Mouse (Mus musculus): Measurements from ENCODE around the gene Tbxa2r.

Gene Tbxa2r

GRCm38 (mm10) chr10:81299585-81300351 is 28.8 kb upstream of the Tbxa2r start:
- in situ Hi-C loops (cut with MseI, MboI): no loop called here

GRCm38 (mm10) chr10:81300352-81300907 is 28.1 kb upstream of the Tbxa2r start:
- in situ Hi-C loops (cut with MseI, MboI): no loop called here

DNA sequence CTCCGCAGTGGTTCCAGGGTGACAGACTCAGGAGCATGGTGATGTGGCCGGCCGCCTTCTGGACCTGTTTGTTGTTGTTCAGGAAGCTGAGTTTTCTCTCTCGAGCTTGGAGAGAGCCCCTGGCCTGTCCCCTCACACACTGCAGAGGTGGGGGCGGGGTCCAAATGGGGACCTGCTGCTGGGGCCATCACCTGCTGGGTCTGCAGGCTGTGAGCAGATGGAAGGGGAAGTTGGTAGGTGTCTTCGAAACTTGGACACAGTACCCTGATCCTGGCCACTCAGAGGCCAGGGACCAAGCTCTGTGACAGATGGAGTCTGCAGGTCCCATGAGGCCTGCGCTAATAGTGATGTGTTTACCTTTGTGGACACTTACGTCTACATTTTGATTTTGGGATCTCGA is 27.2 kb upstream of the Tbxa2r start:
- in situ Hi-C loops (cut with MseI, MboI): no loop called here

DNA sequence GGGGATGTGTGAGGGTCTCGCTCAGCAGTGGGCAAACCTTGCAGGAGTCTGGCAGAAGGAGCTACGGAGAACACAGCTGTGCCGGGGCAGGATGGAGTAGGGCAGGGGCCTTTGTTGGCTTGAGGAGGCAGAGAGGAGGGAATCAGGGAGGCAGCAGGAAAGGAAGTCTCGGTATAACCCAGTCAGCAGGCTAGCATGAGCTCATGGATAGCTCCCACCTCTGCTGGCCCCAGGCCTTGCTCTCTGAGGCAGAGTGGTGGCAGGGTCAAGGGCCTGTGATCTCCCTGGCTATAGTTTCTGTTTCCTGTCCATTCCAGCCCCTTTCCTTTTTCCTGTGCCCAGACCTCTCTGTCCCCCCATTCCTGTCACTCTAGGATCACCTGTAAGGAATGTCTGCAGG is 26.2 kb upstream of the Tbxa2r start:
- in situ Hi-C loops (cut with MseI, MboI): no loop called here

GRCm38 (mm10) chr10:81302781-81303218 is 25.7 kb upstream of the Tbxa2r start:
- in situ Hi-C loops (cut with MseI, MboI): no loop called here

GRCm38 (mm10) chr10:81303258-81303657 is 25.3 kb upstream of the Tbxa2r start:
- in situ Hi-C loops (cut with MseI, MboI): no loop called here

DNA sequence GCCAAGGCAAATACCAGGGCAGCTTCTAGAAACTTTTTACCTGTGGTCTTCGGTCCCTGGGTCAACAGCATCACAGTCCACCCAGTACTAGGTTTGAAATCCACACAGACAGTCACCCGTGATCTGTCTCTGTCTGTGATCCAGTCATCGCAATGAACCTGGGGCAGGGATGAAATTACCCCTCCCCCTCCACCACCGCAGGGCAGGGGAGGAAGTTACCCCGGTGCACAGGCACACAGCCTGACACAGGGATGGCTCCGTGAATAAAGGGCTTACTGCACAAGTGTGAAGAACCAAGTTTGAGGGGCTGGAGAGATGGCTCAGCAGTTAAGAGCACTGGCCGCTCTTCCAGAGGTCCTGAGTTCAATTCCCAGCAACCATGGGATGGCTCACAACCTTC is 24.8 kb upstream of the Tbxa2r start:
- in situ Hi-C loops (cut with MseI, MboI): no loop called here

DNA sequence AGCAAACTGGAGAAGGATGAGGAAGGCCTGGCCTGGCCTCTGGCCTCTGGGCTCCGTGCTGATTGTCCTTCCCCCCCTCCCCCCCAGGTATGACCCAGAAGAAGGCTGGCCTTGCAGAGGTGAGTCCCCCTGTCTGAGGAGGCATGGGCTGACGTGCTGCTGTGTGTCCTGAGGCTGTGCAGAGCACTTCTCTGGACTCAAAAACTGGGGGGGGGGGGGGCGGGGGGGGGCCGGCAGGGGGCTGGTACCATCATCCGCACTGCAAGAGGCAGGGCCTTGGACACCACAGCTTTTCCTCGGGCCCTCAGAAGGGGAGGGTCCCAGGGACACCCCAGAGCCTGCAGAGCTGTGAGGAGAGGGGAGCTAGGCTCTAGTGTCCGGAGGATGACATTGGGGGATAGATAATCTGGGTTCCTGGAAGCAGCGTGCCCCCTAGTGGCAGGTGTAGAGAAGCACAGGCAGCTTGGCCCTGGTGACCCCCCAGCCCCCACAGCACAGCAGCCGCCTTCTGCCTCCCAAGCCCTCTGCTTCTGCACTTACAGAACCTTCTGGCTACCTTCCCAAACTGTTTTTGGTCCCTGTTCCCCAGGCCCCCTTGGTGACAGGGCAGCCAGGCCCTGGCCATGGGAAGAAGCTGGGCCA is 23.8 kb upstream of the Tbxa2r start:
- in situ Hi-C loops (cut with MseI, MboI): no loop called here

GRCm38 (mm10) chr10:81305663-81306062 is 22.9 kb upstream of the Tbxa2r start:
- in situ Hi-C loops (cut with MseI, MboI): no loop called here

DNA sequence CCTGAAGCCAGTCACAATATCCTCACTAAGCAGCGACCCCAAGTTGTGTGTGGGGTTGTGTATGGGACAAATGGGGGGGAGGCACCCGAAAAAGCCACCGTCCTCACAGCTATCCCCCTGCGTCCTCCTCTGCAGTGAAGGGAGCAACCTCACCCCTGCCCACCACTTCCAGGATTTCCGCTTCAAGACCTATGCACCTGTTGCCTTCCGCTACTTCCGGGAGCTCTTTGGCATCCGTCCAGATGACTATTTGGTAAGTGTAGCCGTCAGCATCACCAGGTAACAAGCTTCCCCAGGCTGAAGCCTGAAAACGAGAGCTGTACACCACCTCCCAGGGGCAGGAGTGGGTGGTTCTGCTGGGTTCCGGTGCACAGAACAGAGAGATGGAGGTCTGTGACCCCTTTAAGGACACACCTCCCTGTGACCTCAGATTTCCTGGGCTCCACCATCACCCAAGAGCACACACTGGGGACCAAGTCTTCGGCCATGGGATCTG is 22.3 kb upstream of the Tbxa2r start:
- in situ Hi-C loops (cut with MseI, MboI): no loop called here

GRCm38 (mm10) chr10:81306837-81307682 is 21.5 kb upstream of the Tbxa2r start:
- in situ Hi-C loops (cut with MseI, MboI): no loop called here

- in situ Hi-C loops (cut with MseI, MboI): no loop called here
These were observed 19.0 kb upstream of the Tbxa2r start for GRCm38 (mm10) chr10:81309571-81309970.

DNA sequence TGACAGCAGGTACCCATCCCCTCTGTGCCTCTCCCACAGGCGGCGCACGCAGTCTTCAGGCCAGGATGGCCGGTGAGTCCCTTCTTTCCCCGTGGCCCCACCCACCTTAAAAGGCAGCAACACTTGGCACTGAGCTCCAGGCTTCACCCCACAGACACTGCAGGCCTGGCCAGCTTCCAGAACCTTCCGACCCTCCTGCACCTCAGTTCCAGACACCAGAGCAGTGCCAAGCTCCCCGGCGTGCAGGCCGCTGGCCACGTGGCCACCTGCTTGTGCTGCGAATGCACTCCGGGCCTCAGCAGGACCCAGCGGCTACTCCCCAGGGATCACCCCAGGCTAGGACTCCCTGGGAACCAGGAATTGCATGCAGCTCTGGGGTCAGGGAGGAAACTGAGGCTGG is 14.9 kb upstream of the Tbxa2r start:
- in situ Hi-C loops (cut with MseI, MboI): no loop called here

GRCm38 (mm10) chr10:81314201-81314600 is 14.3 kb upstream of the Tbxa2r start:
- in situ Hi-C loops (cut with MseI, MboI): no loop called here

DNA sequence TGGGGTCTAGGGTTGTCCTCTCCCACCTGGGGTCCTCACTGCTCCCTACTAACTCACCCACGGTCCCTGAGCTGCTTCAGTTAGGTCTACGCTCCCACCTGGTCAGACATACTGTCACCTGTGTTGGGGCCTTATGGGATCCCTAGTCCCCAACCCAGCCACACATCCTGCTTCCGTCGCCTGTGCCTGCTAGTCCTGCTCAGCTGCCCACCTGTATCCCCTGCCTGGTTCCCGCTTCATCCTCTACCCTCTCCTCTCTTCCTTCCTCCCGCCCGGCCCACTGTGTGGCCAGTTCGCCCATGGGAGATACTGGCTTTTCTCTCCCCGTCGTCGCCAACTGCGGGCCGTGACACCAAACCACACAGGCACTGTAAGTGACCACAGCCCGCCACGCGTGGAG is 12.9 kb upstream of the Tbxa2r start:
- in situ Hi-C loops (cut with MseI, MboI): no loop called here

DNA sequence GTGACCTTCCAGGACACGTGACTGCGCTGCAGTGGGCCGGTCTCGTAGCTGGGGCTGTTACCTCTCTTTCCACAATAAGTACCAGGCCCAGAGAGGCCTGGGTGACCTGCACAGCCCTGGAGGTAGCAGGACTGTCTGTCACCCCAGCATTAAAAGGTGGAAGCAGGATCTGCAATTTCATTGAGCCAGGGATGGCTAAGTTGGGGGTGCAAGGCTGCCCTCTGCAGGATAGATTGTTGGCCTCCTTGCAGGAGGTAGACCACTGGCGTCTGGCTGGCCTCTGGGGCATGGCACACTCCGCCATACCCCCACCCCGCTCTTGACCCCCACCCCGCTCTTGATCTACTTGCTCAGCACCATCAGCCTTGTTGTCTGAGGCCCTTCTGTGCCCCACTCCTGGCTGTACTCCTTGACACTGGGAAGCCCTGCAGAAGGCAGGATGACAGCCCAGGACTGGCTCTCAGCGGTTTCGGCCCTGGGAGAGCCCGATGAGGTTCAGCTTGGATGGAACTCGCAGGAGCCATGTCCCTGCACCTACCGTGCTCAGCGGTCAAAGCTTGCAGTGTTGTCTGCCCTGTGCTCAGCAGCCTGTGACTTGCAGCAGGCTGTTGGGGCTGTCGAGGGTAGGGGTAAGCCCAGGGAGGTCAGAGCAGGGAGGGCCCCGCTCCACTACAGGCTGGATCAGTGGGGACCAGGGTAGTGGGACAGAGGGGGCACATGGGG is 12.0 kb upstream of the Tbxa2r start:
- in situ Hi-C loops (cut with MseI, MboI): no loop called here

DNA sequence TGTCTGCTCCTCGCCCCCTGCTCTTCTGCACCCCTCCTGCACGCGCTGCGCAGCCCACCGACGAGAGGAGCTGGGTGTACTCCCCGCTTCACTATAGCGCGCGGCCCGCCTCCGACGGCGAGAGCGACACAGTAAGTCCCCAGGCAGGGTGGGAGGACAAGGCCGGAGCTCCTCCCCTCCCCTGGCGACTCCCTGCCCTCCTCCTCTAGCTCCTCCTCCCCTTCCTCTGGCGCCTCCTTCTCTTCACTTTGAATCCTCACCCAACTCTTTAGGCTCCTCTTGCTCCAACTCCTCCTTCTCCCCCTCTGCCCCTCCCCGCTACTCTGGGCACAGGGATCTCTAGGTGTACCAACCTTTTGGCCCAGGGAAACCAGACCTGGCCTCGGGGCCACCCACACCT is 11.3 kb upstream of the Tbxa2r start:
- in situ Hi-C loops (cut with MseI, MboI): no loop called here

GRCm38 (mm10) chr10:81318589-81319329 is 9.8 kb upstream of the Tbxa2r start:
- in situ Hi-C loops (cut with MseI, MboI): no loop called here

GRCm38 (mm10) chr10:81319330-81319699 is 9.2 kb upstream of the Tbxa2r start:
- in situ Hi-C loops (cut with MseI, MboI): no loop called here

DNA sequence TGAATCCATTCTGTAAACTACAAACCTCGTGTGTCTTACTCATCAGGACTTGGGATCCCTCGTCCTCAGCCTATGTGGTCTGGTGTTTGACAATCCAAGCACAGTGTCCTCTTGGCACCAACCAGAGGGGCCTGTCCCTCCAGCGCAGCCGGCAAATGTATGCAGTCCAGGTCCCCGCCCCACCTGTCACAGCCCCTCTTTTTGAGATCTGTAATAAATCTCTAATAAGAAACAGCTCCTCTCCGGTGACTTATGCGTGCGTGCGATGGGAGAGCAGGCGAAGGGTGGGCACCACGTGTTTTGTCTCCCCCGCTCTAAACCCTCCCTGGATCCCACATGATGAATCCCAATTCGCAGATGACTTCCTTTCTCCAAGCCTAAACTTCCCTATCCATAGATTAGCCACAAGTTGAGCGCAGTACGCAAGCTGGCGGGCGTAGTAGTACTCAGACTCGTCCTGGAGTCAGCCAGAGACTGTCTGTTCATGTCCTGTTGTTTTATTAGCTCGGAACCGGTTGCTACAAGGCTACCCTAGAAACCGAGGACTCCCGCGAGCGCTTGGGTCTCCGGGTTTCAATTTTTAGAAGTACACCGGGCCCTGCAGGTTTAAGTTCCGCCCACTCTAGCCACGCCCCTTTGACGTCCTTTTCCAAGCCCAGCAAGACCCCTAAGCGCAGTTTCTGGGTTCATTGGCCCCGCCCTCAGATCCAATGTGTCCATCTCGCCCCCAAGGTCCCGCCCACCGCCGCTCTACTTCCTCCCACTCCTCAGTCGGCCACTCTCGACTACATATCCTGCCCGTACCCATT is 8.6 kb upstream of the Tbxa2r start:
- in situ Hi-C loops (cut with MseI, MboI): no loop called here

Data from mouse trophoblast stem cell (cell line).